Mouse (Mus musculus) heart, adult 8-10 months (tissue): ENCODE measurements at regions not wholly inside any gene's neighbourhood (a gene's known extent, or its start where the extent isn't known, plus 50 kb on each side); places are given as distances from the start of the nearest gene placed in this dataset.

Experiments used
- DNase-seq: peaks from one replicate; pipeline ENCODE4 v3.0.0; 2022; ENCODE audit warnings: low spot score

GRCm38 (mm10) chr10:96955036-96955775 is 338.4 kb downstream of the Btg1 start:
- no peak for DNase-seq

GRCm38 (mm10) chr10:96955776-96956448 is 339.1 kb downstream of the Btg1 start:
- no peak for DNase-seq

GRCm38 (mm10) chr10:96956449-96956834 is 339.6 kb downstream of the Btg1 start:
- DNase-seq = no peak

GRCm38 (mm10) chr10:96957019-96957418 is 340.2 kb downstream of the Btg1 start:
- DNase-seq = no peak

- no peak for DNase-seq
Observed at GRCm38 (mm10) chr10:96969825-96970224, 353.0 kb downstream of the Btg1 start.

- no peak for DNase-seq
Observed at GRCm38 (mm10) chr10:96970737-96971136, 353.9 kb downstream of the Btg1 start.

GRCm38 (mm10) chr10:96971810-96972209 is 355.0 kb downstream of the Btg1 start:
- DNase-seq = no peak

- no peak for DNase-seq
Observed at GRCm38 (mm10) chr10:96974326-96974977, 357.6 kb downstream of the Btg1 start.

GRCm38 (mm10) chr10:96976691-96977090 is 359.9 kb downstream of the Btg1 start:
- DNase-seq = no peak

GRCm38 (mm10) chr10:96980494-96980831 is 363.7 kb downstream of the Btg1 start:
- no peak for DNase-seq

- DNase-seq = no peak
Observed at GRCm38 (mm10) chr10:96980832-96981515, 364.2 kb downstream of the Btg1 start.

GRCm38 (mm10) chr10:96981516-96981869 is 364.7 kb downstream of the Btg1 start:
- DNase-seq = no peak

GRCm38 (mm10) chr10:97000871-97001270 is 384.1 kb downstream of the Btg1 start:
- DNase-seq = no peak

- DNase-seq = no peak
Observed at GRCm38 (mm10) chr10:97008873-97009272, 392.1 kb downstream of the Btg1 start.

GRCm38 (mm10) chr10:97009859-97010258 is 393.1 kb downstream of the Btg1 start:
- no peak for DNase-seq

- no peak for DNase-seq
Observed at GRCm38 (mm10) chr10:97018641-97019040, 401.8 kb downstream of the Btg1 start.

- DNase-seq = no peak
Observed at GRCm38 (mm10) chr10:97028776-97029175, 412.0 kb downstream of the Btg1 start.

- no peak for DNase-seq
Observed at GRCm38 (mm10) chr10:97030996-97031395, 414.2 kb downstream of the Btg1 start.

GRCm38 (mm10) chr10:97035371-97035786 is 418.6 kb downstream of the Btg1 start:
- DNase-seq = no peak

GRCm38 (mm10) chr10:97038025-97038424 is 421.2 kb downstream of the Btg1 start:
- no peak for DNase-seq

- DNase-seq = no peak
Observed at GRCm38 (mm10) chr10:97047566-97047965, 430.8 kb downstream of the Btg1 start.

GRCm38 (mm10) chr10:97047996-97048395 is 431.2 kb downstream of the Btg1 start:
- DNase-seq = no peak
